Mouse (Mus musculus) MEL (cell line): ENCODE measurements around the gene 9530077C05Rik.

ENCODE experiments used
- CHD1 ChIP-seq: IDR thresholded peaks from 2 replicates; pipeline ENCODE4 v1.6.1; 2012; ENCODE audit warnings: low read depth, mild to moderate bottlenecking, inconsistent platforms, low read length, improper control_type of control experiment
- CHD2 ChIP-seq: IDR thresholded peaks from 2 replicates; pipeline ENCODE4 v1.6.1; 2011; ENCODE audit warnings: low read length, improper control_type of control experiment
- CTCF ChIP-seq, 3 experiments: IDR thresholded peaks in 2 of 3; conservative IDR thresholded peaks in 1 of 3; 2 replicates each; pipeline ENCODE4 v1.5.1; 2011 to 2012; ENCODE audit warnings: low read length in 3 of 3, low read depth in 2 of 3, mild to moderate bottlenecking in 2 of 3, improper control_type of control experiment in 1 of 3, inconsistent platforms in 1 of 3, mixed read lengths in 1 of 3, moderate library complexity in 1 of 3; ENCODE audit not compliant: control insufficient read depth in 1 of 3, insufficient read depth in 1 of 3, poor library complexity in 1 of 3, severe bottlenecking in 1 of 3
- ELF1 ChIP-seq: IDR thresholded peaks from 2 replicates; pipeline ENCODE4 v1.6.1; 2014; ENCODE audit warnings: low read depth, mild to moderate bottlenecking, inconsistent platforms, low read length, improper control_type of control experiment, moderate library complexity
- JUND ChIP-seq: IDR thresholded peaks from 2 replicates; pipeline ENCODE4 v1.6.1; 2011; ENCODE audit warnings: low read depth, mild to moderate bottlenecking, improper control_type of control experiment, low read length
- POLR2A ChIP-seq, 2 experiments: IDR thresholded peaks; 2 replicates each; pipeline ENCODE4 v1.6.1; 2011 to 2012; ENCODE audit warnings: low read length in 2 of 2, mild to moderate bottlenecking in 2 of 2, control low read depth in 1 of 2, improper control_type of control experiment in 1 of 2, low read depth in 1 of 2, moderate library complexity in 1 of 2; ENCODE audit not compliant: control insufficient read depth in 1 of 2, insufficient read depth in 1 of 2, poor library complexity in 1 of 2
- UBTF ChIP-seq: IDR thresholded peaks from 2 replicates; pipeline ENCODE4 v1.6.1; 2012; ENCODE audit warnings: low read depth, mild to moderate bottlenecking, inconsistent platforms, low read length, improper control_type of control experiment, moderate library complexity, borderline replicate concordance; ENCODE audit not compliant: insufficient read depth
- ZC3H11A ChIP-seq: IDR thresholded peaks from 2 replicates; pipeline ENCODE4 v1.6.1; 2012; ENCODE audit warnings: low read depth, mild to moderate bottlenecking, inconsistent platforms, low read length, improper control_type of control experiment
- ZMIZ1 ChIP-seq: IDR thresholded peaks from 2 replicates; pipeline ENCODE4 v1.6.1; 2012; ENCODE audit warnings: low read depth, mild to moderate bottlenecking, inconsistent platforms, low read length, improper control_type of control experiment, moderate library complexity

DNA sequence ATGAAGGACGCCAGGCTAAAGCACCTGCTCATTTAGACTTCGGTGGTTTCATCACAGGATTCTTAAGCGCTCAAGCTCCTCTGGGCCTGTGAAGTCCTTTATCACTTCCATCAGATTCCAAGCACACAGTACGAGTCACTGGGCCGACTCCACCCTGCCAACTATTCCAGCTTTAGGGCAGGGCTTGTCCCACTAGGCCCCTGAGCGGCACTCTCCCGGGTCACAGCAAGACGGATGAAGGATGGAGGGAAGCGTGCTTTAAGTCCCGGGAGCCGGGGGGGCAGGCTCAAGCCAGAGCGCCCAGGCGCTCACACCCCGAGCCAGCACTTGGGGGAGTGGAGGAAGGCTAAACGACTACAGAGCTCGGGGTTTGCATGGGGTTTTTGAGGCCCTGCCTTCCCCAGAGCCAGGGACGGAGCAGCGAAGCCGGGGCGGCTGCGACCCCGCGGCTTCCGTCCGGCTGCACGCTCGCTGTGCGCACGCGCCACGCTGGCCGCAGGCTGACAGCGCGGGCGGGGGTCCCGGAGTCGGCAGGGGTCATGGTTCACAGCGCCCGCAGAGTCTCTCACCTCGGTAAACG, 22.8 kb upstream of the 9530077C05Rik start:
- TF ChIP-seq ZC3H11A: no peak
- no peak for TF ChIP-seq ZMIZ1
- TF ChIP-seq JUND: no peak
- no peak for TF ChIP-seq CHD2
- TF ChIP-seq UBTF: no peak
- TF ChIP-seq CTCF (IDR thresholded peaks at IDR 0.05 in 2 of 3, conservative IDR thresholded peaks at IDR 0.05 in 1 of 3; ENCODE audit: control insufficient read depth in 1 of 3, insufficient read depth in 1 of 3, low read depth in 2 of 3, low read length in 3 of 3, poor library complexity in 1 of 3, severe bottlenecking in 1 of 3): 0 out of 6 replicates have a peak, but pooled peaks of 1 of the 3 experiments have one; percentile 7
- TF ChIP-seq CHD1: no peak
- no peak for TF ChIP-seq ELF1
- peak in 1 of 2 experiments; percentile 47; a peak in 1 of 4 replicates for TF ChIP-seq POLR2A (IDR thresholded peaks at IDR 0.05; ENCODE audit: control insufficient read depth in 1 of 2, insufficient read depth in 1 of 2, low read depth in 1 of 2, low read length in 2 of 2, poor library complexity in 1 of 2)
